Mouse (Mus musculus): ENCODE results near the gene Trim71. TPM values are rescaled to one million over a fixed set of nuclear protein-coding genes. Genes with fewer than 3 reads are reported as not detected.

Gene Trim71
- total RNA-seq, 1 experiment from 2014 or later: not detected

- no peak for ATAC-seq (replicated peaks in 1 of 2; ENCODE audit: insufficient read depth in 1 of 2, low FRiP score in 2 of 2, low TSS enrichment in 1 of 2, low read depth in 1 of 2, poor library complexity in 2 of 2, severe bottlenecking in 2 of 2)
Observed at GRCm38 (mm10) chr9:114506564-114506963, 57.6 kb downstream of the Trim71 start.

GRCm38 (mm10) chr9:114504816-114505215, 59.4 kb downstream of the Trim71 start, which contains the start of gene Ccr4:
TSS of gene Ccr4 (minus strand) at chr9:114504916.
- ATAC-seq (replicated peaks in 1 of 2; ENCODE audit: insufficient read depth in 1 of 2, low FRiP score in 2 of 2, low TSS enrichment in 1 of 2, low read depth in 1 of 2, poor library complexity in 2 of 2, severe bottlenecking in 2 of 2): no peak

GRCm38 (mm10) chr9:114502711-114503427, 61.3 kb downstream of the Trim71 start:
- no peak for ATAC-seq (replicated peaks in 1 of 2; ENCODE audit: insufficient read depth in 1 of 2, low FRiP score in 2 of 2, low TSS enrichment in 1 of 2, low read depth in 1 of 2, poor library complexity in 2 of 2, severe bottlenecking in 2 of 2)

GRCm38 (mm10) chr9:114501913-114502312, 62.3 kb downstream of the Trim71 start:
- no peak for ATAC-seq (replicated peaks in 1 of 2; ENCODE audit: insufficient read depth in 1 of 2, low FRiP score in 2 of 2, low TSS enrichment in 1 of 2, low read depth in 1 of 2, poor library complexity in 2 of 2, severe bottlenecking in 2 of 2)

GRCm38 (mm10) chr9:114501111-114501510, 63.1 kb downstream of the Trim71 start:
- no peak for ATAC-seq (replicated peaks in 1 of 2; ENCODE audit: insufficient read depth in 1 of 2, low FRiP score in 2 of 2, low TSS enrichment in 1 of 2, low read depth in 1 of 2, poor library complexity in 2 of 2, severe bottlenecking in 2 of 2)

- ATAC-seq (replicated peaks in 1 of 2; ENCODE audit: insufficient read depth in 1 of 2, low FRiP score in 2 of 2, low TSS enrichment in 1 of 2, low read depth in 1 of 2, poor library complexity in 2 of 2, severe bottlenecking in 2 of 2): peak; percentile 47 to 63; a peak in 1 of 4 replicates
Observed at GRCm38 (mm10) chr9:114499783-114500515, 64.2 kb downstream of the Trim71 start.

GRCm38 (mm10) chr9:114498218-114498617, 66.0 kb downstream of the Trim71 start:
- ATAC-seq (replicated peaks in 1 of 2; ENCODE audit: insufficient read depth in 1 of 2, low FRiP score in 2 of 2, low TSS enrichment in 1 of 2, low read depth in 1 of 2, poor library complexity in 2 of 2, severe bottlenecking in 2 of 2): peak; percentile 69 to 73

GRCm38 (mm10) chr9:114496469-114496868, 67.7 kb downstream of the Trim71 start:
- ATAC-seq (replicated peaks in 1 of 2; ENCODE audit: insufficient read depth in 1 of 2, low FRiP score in 2 of 2, low TSS enrichment in 1 of 2, low read depth in 1 of 2, poor library complexity in 2 of 2, severe bottlenecking in 2 of 2): no peak

- ATAC-seq (replicated peaks in 1 of 2; ENCODE audit: insufficient read depth in 1 of 2, low FRiP score in 2 of 2, low TSS enrichment in 1 of 2, low read depth in 1 of 2, poor library complexity in 2 of 2, severe bottlenecking in 2 of 2): no peak
Observed at GRCm38 (mm10) chr9:114487481-114488258, 76.5 kb downstream of the Trim71 start.

- no peak for ATAC-seq (replicated peaks in 1 of 2; ENCODE audit: insufficient read depth in 1 of 2, low FRiP score in 2 of 2, low TSS enrichment in 1 of 2, low read depth in 1 of 2, poor library complexity in 2 of 2, severe bottlenecking in 2 of 2)
Observed at GRCm38 (mm10) chr9:114486808-114487207, 77.4 kb downstream of the Trim71 start.

GRCm38 (mm10) chr9:114484771-114485170, 79.4 kb downstream of the Trim71 start:
- no peak for ATAC-seq (replicated peaks in 1 of 2; ENCODE audit: insufficient read depth in 1 of 2, low FRiP score in 2 of 2, low TSS enrichment in 1 of 2, low read depth in 1 of 2, poor library complexity in 2 of 2, severe bottlenecking in 2 of 2)

GRCm38 (mm10) chr9:114480940-114481339, 83.2 kb downstream of the Trim71 start:
- ATAC-seq (replicated peaks in 1 of 2; ENCODE audit: insufficient read depth in 1 of 2, low FRiP score in 2 of 2, low TSS enrichment in 1 of 2, low read depth in 1 of 2, poor library complexity in 2 of 2, severe bottlenecking in 2 of 2): no peak

- no peak for ATAC-seq (replicated peaks in 1 of 2; ENCODE audit: insufficient read depth in 1 of 2, low FRiP score in 2 of 2, low TSS enrichment in 1 of 2, low read depth in 1 of 2, poor library complexity in 2 of 2, severe bottlenecking in 2 of 2)
Observed at GRCm38 (mm10) chr9:114477019-114477418, 87.2 kb downstream of the Trim71 start.

- ATAC-seq (replicated peaks in 1 of 2; ENCODE audit: insufficient read depth in 1 of 2, low FRiP score in 2 of 2, low TSS enrichment in 1 of 2, low read depth in 1 of 2, poor library complexity in 2 of 2, severe bottlenecking in 2 of 2): no peak
Observed at GRCm38 (mm10) chr9:114471892-114472291, 92.3 kb downstream of the Trim71 start.

- no peak for ATAC-seq (replicated peaks in 1 of 2; ENCODE audit: insufficient read depth in 1 of 2, low FRiP score in 2 of 2, low TSS enrichment in 1 of 2, low read depth in 1 of 2, poor library complexity in 2 of 2, severe bottlenecking in 2 of 2)
Observed at GRCm38 (mm10) chr9:114468701-114469100, 95.5 kb downstream of the Trim71 start.

- ATAC-seq (replicated peaks in 1 of 2; ENCODE audit: insufficient read depth in 1 of 2, low FRiP score in 2 of 2, low TSS enrichment in 1 of 2, low read depth in 1 of 2, poor library complexity in 2 of 2, severe bottlenecking in 2 of 2): no peak
Observed at GRCm38 (mm10) chr9:114468217-114468616, 96.0 kb downstream of the Trim71 start.

GRCm38 (mm10) chr9:114466871-114467270, 97.3 kb downstream of the Trim71 start:
- no peak for ATAC-seq (replicated peaks in 1 of 2; ENCODE audit: insufficient read depth in 1 of 2, low FRiP score in 2 of 2, low TSS enrichment in 1 of 2, low read depth in 1 of 2, poor library complexity in 2 of 2, severe bottlenecking in 2 of 2)

- ATAC-seq (replicated peaks in 1 of 2; ENCODE audit: insufficient read depth in 1 of 2, low FRiP score in 2 of 2, low TSS enrichment in 1 of 2, low read depth in 1 of 2, poor library complexity in 2 of 2, severe bottlenecking in 2 of 2): no peak
Observed at GRCm38 (mm10) chr9:114465442-114465841, 98.7 kb downstream of the Trim71 start.

Measured in hematopoietic stem cell, adult 5-6 weeks (primary cell).